Mouse (Mus musculus) cerebellum, adult 11-12 months (tissue): ENCODE results near the gene Ubap2.
A peak's percentile ranks its signal among the peaks of the same experiment; 100 is the strongest.

Experiments used
- DNase-seq: peaks from one replicate; pipeline ENCODE4 v3.0.0; 2022

Ubap2 gene

DNA sequence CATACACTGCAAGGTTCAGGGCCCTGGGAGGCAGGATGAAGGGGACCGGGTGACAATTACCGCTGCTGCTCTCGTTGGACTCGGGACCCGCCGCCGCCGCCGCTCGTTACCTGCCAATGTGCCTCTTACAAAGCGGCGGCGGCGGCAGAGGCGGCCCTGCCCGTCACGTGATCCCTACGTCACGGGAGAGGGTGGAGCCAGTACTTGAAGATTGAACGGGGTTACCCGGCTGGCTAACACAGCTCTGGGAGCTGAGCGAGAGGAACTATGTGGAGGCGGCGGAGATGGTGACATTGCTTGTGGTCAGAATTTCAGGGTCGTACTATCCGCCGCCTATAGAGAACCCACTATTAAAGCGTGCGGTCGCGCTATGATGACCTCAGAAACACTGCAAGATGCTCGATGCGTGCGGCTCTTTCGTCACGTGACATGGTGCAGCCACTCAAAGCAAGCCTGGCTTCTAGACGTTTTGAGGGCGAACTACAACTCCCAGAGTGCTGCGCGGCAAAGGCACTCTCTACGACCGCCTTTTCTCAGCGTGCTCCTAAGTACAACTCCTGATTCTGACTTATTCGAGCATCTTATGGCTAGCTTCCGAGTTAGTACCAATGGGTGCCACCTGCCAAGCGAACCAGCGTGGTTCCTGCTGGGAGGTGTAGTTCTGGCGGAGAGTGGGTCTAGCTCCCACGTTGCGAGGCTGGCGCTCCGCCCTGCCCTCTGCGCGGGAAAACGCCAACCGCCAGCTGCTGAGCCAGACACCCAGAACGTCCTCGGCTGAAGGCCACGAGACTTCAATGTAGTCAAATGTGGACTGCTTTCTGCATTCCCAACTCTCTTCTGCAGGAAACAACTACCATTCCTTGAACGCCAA lies at the start of gene Ubap2:
Gene Ubap2 (minus strand): TSS at position 165 of the 871 bp plus-strand sequence.
- peak; percentile 98 for DNase-seq

DNA sequence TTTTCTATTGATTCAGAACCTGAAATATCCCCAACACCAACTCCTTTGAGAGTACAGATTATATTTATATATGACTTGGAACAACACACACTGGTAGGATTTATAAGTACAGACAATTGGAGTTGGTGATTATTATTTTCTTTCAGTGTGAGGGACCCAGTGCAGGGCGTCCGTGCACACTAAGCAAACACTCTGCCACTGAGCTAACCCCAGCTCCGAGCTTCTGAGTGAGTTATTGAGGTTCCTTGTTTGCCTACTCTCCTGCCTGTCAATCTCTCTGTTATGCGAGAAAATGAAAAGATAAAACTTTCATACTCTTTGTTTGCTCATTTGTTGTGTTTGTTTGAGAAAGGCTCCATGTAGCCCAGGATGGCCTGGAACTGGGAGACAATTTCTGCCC lies 46.0 kb upstream of the Ubap2 start:
- no peak for DNase-seq

DNA sequence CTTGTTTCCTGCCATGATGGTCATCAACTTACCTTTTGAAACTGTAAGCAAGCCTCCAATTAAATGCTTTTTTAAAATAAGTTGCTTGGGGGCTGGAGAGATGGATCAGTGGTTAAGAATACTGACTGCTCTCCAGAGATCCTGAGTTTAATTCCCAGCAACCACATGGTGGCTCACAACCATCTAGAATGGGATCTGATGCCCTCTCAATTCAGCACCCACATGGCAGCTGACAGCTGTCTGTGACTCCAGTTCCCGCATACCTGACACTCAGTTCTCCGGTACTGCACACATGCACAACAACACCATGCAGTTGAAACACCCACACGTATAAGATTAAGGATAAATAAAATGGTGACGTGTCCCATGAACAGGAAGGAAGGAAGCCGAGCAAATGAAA lies 43.3 kb upstream of the Ubap2 start:
- DNase-seq: no peak

DNA sequence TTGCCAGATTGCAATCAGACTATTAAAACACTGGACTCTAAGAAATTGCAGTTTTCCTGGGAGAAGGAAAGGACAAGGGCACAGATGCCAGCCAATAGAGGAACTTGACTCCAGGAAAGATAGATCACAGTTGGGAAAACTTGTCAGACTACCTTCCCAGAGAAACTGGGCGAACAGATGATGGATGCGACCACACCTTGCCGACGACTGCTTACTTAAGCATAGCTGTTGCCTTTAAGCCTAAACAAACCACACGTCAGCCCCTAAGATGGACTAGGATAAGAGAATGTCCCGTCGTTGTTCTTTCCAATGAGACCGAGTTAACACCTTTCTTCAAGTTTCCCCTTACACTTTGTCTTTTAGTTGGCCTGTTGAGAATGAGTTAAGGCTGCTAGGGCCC lies 40.2 kb upstream of the Ubap2 start:
- no peak for DNase-seq

DNA sequence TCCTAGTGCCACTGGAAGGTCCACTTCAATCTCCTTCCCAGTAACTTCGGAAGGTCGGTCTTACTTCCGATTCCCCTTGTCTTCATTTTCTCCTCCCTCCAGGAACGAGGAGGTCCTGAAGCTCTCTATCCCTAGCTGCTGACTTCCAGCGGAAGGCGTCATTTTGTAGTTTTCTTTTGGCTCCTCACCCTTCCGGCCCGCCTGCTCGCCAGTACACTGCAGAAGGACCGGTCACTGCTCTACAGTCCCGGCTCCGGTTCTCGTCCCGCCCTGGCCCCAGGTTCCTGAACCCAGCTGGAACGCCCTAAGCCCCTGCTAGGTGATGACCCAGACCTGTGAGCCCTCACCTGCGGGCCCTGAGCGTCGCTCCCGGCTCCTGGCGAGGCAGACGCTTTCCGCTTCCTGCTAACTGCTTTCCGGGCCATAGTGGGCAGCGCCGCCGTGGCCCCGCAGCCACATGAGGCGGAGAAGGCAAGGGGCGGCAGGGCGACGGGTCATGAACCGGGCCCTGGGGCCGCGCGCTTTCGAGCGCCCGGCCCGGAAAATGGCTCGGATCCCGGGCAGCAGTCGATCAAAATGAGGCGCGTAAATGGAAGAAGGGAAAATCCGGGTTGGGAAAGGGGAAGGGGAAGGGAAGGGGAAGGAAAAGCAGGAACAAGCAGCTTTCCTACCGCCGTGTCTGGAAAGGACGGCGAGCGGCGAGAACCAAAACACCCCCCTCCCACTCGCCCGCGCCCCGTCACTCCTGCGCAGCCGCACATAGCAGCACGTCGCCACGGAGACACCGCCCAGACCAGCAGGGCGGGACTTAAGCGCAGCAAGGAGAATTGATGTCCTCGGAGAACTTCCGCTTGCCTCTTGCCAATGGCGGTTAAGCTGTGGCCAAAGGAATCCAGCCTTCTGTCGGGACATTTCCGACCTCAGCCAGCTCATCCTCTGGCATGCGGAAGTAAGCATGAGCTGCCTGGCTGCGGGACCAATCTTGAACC lies 39.5 kb upstream of the Ubap2 start, which contains the start of gene Dcaf12:
Gene Dcaf12 (minus strand): TSS at position 749 of the 989 bp plus-strand sequence.
- peak; percentile 96 for DNase-seq

DNA sequence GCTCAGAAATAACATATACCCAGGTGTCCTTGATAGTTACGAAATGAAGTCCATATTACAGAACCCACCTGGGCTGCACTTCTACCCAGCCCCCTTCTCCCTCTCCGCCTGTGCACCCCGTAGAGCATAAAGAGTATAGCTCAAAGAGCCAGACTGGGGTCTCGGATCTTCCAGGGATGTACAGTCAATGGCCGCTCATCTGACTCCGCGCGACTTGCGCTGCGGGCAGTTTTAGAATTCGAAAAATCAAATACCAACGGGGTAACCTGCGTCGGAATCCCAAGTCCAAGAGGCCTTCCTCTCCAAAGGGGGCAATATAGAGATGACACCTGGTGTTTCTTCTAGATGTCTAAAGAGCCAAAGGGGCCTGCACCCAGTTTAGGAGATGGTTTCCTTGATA lies 38.8 kb upstream of the Ubap2 start:
- peak; percentile 32 for DNase-seq

DNA sequence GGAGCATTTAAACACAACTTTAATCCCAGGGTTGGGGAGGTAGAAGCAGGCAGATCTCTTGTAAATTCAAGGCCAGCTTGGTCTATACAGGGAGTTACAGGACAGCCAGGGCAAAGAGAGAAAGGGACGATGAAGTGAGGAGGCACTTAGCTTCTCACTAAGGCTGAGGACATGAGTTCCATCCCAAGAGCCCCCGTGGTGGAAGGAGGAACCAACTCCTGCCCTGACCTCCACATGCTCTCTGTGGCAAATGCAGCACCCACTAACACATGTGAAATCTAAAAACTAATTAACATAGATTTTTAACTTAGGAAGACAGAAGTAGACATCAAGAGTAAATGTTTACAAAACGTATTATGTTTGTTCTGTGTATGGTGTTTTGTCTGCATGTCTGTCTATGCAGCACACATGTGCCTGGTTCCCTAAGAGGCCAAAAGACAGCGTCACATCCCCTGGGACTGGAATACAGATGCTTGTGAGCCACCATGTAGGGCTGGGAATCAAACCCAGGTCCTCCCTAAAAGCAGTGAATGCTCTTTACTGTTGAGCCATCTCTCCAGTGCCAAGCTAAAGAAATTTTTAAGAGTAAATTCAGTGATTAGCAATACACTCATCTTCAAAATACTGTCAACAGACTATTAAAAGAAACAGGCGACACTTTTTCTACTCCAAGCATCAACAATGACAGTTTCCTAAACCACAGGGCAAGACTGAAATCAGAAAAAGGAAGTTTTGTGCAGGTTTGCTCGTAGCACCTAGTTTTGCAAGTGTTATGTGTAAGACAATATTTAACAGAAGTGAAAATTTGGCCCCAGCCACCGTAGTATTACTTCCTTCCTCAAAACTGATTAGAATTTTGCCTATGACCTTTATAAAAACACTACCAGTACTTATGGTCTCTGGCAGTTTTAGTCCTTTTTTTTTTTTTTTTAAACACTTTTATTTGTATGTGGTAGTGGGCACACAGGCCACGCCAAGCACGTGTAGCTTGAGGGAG lies 35.9 kb upstream of the Ubap2 start:
- DNase-seq: no peak

DNA sequence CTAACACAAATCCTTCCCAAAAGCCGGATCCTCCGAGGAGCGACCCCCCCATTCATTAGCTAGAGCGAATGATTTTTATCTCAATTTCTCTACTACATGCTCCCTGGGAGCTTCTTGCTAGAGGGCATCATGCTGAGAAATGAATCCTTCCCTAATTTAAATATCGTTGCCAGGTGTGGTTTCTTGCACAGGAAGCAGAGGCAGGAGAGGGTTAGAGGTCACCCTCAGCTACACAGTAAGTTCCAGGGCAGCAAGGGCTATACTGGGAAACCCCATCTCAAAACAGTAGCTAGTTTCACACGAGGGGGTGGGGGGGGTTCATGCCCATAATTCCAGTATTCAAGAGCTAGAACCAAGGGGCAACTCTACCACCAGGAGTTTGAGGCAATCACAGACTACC lies 32.5 kb upstream of the Ubap2 start:
- no peak for DNase-seq

DNA sequence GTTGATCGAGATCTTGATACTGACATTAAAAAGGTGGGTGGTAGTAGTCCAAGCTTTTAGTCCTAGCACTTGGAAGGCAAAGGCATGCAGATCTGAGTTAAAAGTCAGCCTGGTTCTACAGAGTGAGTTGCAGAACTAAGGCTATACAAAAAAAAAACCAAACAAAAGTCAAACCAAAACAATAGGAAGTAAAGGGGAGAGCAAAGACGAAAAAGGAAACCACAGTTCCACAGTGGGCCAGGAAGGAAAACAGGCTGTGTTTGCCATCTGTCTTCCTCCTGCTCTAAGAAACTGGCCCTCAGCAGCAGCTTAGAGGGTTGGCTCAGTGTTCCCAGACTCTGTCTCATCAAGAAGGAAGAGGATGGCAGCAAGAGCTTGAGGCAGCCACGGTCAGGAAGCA lies 29.4 kb upstream of the Ubap2 start:
- no peak for DNase-seq

DNA sequence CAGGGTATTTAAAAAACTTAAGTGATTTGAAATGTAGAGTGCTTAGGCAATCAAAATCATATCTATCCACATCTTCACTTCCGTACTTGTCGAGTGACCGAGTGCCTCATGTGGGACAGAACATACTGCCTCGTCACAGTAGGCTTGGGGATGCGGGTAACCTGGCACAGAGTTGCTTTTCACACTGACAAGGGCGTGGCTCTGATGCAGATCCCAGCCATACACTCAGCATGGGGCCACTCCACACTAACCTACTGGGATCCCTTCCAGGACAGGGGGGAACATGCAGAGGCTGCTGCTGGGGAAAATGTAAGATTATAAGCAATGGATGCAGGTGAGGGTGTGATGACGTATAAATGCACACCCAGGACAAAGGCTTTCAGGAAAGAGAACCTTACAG lies 28.7 kb upstream of the Ubap2 start:
- DNase-seq: peak; percentile 22

DNA sequence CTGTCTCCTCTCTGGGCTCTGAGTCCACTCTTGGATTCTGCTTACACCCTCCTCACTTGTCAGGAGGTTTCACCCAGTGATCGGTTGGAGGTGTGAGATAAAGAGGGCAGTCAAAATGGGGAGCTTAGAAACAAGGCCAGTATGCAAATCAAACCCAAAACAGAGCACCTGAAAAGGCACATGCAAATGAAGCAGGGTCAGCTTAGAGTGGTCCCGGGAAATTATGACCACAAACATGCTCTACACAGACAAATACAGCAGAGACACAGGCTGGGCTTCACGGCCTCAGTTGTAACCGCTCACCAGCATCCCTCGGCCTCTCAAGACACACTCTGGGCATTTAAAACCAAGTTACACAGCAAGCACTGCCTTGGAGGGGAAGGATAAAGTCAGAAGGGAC lies 24.0 kb upstream of the Ubap2 start:
- no peak for DNase-seq

DNA sequence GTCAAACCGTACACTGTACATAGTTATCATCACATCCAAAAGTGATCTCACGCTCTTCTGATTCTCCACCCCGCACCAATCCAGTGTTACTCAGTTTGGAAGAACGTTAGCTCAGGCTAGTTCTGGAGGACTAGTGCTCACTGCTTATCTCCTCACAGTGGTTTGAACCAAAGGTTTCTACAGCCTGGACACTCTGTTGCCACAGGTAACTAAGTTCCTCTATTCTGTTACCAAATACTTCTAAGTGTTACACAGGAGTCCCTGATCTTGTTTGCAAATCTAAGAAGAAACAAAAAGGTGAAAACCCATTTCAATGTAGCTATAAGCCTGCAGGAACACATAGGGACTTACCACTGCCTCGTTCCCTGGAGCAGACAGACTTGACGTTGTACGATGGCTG lies 21.0 kb upstream of the Ubap2 start:
- DNase-seq: no peak

DNA sequence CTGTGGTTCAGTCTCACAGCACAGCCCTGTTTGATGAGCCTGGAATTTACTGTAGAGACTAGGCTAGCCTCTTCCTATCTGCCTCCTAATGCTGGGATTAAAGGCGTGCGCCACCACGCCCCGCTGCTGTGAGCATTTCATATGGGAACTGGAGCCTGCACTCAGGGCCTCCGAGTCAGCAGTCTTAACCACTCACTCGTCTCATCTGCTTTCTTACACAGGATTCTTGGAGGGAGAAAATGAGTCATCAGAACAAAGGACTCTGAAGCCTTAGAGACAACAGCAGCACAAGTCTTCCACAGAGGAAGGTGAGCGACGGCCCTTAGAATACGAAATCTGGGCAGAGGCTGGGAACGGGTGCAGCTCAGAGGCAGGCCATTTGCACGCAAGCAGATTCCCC lies 20.6 kb upstream of the Ubap2 start:
- DNase-seq: no peak

DNA sequence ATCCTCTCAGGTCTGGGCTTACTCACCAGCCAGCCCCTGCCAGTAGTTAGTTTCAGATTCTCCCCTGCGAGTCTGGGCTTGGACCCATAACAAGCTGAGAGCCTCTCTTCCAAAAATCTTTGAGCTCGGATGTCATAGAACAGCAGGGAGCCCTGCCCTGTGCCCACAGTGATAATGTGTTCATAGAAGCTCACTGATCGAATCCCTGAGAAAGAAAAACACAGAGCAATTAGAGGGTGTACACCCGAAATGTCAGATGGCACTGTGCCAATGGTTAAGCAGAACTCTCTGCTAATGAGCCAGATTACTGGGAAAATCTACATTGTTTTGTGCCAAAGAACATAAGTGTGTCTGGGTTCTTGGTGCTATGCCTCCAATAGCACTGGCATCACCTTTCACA lies 19.0 kb upstream of the Ubap2 start:
- no peak for DNase-seq

DNA sequence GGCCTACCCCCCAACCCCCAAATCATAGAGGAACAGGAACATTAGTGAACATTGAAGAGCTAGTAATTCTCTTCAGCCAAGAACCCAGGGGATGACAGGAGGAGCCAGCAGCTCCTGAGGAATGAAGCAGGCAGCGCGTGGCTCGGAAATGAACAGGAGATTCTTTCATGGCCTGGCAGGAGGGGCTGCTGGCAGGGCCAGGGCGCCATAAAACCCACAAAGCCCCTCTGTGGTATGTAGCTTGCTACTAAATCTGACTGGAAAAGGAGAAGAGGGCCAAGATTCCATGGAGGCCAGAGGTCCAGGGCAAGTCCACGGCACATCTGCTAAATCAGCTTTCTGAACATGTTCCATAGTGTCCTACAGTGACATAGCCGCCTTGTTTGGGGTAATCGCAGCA lies 14.9 kb upstream of the Ubap2 start:
- DNase-seq: no peak

DNA sequence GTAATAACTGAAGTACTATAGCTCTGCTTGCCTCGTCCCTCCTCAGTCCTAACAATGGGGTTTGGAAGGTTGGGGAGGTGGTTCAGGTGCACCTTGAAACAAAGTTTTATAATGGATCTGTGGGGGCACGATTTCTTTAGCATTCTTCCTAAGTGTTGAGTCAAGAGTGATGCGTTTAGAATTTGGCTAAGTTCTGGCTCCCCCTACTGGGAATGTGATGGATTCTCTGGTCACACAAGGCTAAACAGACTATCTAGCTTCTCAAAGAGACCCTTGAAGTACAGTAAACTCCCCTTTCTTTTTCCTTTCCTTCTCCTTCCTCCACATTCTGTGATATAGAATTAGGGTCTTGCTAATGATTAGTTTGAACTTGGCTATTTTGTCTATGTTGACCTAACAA lies 11.5 kb upstream of the Ubap2 start:
- no peak for DNase-seq

DNA sequence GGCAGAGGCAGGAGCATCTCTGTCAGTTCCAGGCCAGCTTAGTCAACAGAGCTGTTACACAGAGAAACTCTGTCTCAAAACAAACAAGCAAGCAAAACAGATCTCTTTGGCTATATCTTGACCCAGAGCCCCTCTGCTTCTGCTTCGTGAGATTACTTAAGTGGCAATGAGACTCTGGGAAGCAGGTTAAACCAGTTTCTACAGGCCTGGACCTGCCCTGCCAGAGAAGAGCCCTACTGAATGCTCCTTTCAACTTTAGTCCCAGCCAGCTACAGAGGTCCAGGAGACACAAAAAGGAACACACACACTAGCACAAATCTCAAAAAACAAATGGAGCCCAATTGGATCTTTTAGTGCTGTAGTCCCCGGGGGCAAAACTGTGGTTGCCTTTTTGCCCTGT lies 9.1 kb upstream of the Ubap2 start:
- no peak for DNase-seq

DNA sequence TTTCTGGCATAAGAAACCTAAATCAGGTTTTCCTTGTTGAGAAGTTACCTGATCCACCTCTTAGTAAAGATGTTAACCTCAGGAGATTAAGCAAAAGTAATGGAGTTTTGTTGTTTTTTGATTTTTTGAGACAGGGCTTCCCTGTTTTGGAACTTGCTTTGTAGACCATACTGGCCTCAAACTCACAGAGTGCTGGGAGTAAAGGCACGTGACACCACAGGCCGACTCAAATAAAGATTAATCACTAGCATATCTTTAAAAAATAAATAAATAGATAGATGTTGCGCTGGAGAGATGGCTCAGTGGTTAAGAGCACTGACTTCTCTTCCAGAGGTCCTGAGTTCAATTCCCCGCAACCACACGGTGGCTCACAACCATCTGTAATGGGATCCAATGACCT lies 983 bp upstream of the Ubap2 start:
- peak; percentile 26 for DNase-seq

DNA sequence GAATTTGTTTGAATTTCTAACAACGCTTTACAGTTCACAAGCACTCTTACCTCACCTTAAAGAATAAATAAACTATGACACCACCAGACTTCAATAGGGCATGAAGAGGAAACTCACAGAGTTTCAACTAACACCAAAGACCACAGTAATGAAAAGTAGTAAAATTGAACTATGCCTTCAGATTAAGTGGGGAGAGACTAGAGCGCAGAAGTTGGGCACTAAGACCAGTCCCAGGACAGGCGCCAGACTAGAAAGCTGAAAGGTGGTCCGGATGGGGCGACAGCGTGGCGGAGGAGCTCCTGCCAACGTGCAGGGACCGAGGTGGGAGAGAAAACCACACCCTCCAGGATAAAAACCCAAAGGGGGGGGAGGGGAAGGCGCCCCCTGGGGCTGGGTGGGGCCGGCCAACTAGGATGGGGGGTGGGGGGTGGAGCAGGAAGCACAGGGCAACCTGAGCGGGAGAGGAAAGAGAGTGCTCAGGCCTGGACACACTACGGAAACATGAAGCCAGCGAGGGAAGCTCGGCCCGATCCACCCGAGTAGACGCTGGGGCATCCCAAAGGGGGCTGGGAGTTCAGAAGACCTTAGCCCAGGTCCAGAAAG lies 466 bp downstream of the Ubap2 start:
- peak; percentile 53 for DNase-seq

DNA sequence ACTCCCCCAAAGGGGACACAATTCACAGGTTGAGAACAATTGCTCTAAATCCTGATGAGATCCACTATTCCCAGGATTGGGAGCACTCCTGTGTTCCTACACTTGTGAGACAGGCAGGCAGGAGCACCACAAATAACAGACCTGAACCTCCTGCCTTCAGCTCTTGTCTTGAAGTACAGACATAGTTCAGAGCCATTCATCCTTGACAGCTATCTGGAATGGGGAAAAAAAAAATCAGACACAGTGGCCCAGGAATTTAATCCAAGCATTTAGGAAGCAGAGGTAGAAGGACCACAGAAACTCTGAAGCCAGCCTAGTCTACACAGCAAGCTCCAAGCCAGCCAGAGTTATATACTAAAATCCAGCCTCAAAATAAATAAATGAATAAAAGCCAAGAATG lies 6.8 kb downstream of the Ubap2 start:
- no peak for DNase-seq

DNA sequence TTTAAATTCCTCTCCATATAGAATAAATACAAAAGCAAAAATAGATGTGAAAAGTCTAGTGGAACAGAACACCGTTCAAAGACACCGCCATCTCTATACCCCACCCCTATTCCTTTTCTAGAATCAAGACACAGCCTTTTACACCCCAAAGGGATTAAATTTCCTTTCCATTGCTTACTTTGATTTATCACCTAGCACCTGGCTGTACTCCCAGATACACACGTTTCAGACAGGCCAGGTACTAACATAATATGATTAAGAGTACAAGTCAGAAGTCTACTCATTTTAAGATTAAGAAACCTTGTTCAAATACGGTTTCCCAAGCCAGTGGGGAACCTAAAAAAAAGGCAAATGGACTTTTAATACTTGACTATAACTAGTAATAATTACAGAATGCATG lies 8.6 kb downstream of the Ubap2 start:
- no peak for DNase-seq

DNA sequence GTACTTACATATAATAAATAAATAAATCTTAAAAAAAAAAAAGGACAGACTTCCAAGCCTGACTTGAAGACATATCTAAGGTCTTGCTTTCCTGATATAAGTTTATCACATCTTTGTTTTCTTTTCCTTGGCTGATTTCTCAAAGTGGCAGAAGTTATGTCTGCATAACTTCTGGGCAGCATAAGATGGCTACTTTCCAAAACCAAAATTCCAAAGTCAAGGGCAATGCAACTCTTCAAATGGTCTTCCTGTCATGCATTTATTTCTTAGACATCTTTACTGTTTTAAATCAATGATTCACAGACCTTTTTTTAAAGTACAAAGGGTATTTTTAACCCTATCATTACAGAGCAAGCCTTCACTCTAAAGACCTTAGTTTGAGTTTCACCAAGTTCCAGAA lies 14.3 kb downstream of the Ubap2 start:
- DNase-seq: no peak
